Mouse (Mus musculus): Measurements from ENCODE around the gene Il17ra. TPM values are rescaled to one million over a fixed set of nuclear protein-coding genes. Genes with fewer than 3 reads are reported as not detected.

Il17ra gene
- total RNA-seq, 2 experiments from 2014 or later, result 8.7 to 8.8 TPM

GRCm38 (mm10) chr6:120505531-120505930 lies 42.5 kb downstream of the Il17ra start:
- DNase-seq (ENCODE audit: low spot score in 2 of 2), result no peak

DNA sequence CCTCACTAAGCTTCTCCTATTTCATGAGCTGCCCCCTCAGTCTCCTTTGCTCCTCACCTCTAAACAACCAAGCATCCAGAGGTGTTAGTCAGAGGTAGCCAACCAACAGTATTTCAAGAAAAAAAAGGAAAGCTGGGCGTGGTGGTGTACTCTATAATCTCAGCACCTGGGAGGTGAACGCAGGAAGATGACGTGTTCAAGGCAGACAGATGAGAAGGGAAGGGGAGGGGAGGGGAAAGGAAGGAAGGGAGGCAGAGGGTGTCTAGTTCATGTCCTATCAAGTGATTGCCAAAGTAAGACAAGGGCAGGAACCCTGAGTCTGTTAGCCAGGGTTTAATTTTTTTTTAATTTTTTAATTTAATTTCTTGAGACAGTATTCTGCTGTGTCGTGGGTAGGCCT lies 45.6 kb downstream of the Il17ra start:
- DNase-seq (ENCODE audit: low spot score in 2 of 2), result no peak

- no peak for DNase-seq (ENCODE audit: low spot score in 2 of 2)
These were observed 46.9 kb downstream of the Il17ra start for GRCm38 (mm10) chr6:120509975-120510374.

GRCm38 (mm10) chr6:120510425-120510824 lies 47.4 kb downstream of the Il17ra start:
- DNase-seq (ENCODE audit: low spot score in 2 of 2), result peak; percentile 62 to 71

DNA sequence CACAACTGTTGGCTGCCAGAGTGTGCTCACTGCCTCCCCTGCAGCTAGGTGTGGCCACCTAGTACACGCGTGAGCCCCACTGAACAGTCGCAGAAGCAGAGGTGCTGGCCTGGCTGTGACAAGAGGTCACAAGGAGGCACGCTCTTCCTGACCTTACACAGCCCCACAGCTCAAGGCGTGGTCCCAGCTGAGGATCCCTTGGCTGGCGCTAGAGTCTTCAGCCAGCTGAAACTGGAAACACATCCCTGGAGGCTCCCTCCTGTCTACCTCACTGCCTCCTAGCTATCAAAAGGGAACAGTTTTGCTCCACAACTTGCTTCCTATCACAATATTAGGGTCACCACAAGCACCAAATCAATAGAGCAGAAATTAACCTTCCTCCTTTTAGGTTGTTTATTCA lies 48.2 kb downstream of the Il17ra start:
- no peak for DNase-seq (ENCODE audit: low spot score in 2 of 2)

DNA sequence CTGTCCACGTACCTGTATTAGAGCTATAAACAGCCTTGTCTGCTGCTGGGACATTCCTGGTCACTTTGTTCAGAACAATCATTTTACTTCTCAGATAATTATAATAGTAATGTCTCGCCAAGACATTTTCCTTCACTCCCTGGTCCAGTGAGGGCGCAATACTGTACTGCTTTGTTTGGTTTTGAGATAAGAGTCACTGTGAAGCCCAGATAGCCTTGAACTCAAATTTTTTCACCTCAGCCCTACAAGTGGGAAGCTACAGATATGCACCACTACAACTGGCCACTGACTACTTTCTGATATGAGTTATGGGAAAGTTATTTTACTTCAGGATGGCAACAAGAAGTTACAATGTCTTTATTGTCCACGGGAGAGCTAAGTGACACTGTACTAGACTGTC lies 53.4 kb downstream of the Il17ra start:
- no peak for DNase-seq (ENCODE audit: low spot score in 2 of 2)

GRCm38 (mm10) chr6:120516879-120517278 lies 53.8 kb downstream of the Il17ra start:
- DNase-seq (ENCODE audit: low spot score in 2 of 2), result no peak

- DNase-seq (ENCODE audit: low spot score in 2 of 2), result no peak
These were observed 54.3 kb downstream of the Il17ra start for GRCm38 (mm10) chr6:120517311-120517710.

GRCm38 (mm10) chr6:120519647-120520046 lies 56.6 kb downstream of the Il17ra start:
- no peak for DNase-seq (ENCODE audit: low spot score in 2 of 2)

DNA sequence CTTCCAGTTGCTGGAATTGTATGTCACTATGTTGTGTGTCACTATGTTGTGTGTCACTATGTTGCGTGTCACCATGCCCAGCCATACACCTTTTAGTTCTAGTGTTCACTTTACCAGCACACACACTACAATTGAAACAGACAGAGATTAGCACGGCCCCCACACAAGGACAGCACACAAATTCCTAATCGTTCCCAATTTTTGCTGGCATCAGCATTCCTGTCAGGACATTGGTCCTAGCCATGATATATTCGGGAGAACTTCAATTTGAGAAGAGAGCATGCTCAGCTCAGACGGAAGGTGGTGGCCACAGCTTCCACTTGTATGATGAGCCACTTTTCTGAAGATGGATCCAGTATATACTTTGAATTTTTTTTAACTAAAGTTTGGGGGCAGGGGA lies 61.7 kb downstream of the Il17ra start:
- no peak for DNase-seq (ENCODE audit: low spot score in 2 of 2)

DNA sequence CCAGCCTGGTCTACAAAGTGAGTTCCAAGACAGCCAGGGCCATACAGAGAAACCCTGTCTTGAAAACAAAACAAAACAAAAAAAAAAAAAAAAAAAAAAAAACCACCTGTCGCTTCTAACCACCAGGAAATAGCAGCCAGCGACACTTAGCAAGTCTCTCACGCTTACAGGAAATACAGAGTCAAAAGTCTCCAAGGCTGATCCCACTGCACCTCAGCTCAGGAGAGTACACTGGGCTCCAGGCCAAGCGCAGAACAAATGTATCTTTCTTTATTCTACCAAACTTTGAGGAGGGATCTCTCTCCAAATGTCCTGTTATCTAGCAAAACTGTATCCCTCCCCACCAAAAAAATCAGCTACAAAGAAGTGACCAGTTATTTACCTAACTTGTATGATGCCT lies 66.1 kb downstream of the Il17ra start:
- DNase-seq (ENCODE audit: low spot score in 2 of 2), result no peak

GRCm38 (mm10) chr6:120531020-120531965 lies 68.2 kb downstream of the Il17ra start, which contains the start of gene Hdhd5:
Gene Hdhd5 (minus strand): TSS chr6:120531319.
- DNase-seq (ENCODE audit: low spot score in 2 of 2), result peak; percentile 92 to 95

DNA sequence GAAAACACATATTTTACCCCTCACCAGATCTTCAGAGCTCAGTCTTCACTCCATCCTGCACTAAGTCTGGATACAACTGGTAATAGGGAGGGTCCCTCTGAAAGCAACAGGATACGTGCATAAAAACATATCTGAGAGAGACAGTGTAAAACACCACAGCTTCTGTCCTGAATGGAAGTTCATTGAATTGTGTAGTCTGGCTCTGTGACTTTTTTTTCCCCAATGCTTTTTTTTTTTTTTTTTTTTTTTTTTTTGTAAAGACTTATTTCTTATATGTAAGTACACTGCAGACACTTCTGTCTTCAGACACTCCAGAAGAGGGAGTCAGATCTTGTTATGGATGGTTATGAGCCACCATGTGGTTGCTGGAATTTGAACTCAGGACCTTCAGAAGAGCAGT lies 69.5 kb downstream of the Il17ra start:
- no peak for DNase-seq (ENCODE audit: low spot score in 2 of 2)

DNA sequence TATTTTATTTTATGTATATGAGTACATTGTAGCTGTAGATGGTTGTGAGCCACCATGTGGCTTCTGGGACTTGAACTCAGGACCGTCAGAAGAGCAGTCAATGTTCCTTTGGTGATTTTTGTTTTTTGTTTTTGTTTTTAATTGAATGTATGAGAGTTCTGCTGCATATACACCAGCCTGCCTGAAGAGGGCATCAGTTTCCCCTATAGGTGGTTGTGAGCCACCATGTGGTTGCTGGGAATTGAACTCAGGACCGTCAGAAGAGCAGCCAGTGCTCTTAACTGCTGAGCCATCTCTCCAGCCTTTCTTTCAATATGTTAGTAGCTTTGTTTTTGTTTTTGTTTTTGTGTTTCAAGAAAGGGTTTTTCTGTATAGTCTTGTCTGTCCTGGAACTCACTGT lies 73.3 kb downstream of the Il17ra start:
- DNase-seq (ENCODE audit: low spot score in 2 of 2), result no peak

Other genes starting within 250 kb of the Il17ra start
- not detected for gene D330020A13Rik, start 168.9 kb upstream of the Il17ra start, total RNA-seq (2021)
- gene B4galnt3, start 168.7 kb upstream of the Il17ra start, total RNA-seq (2021), result under 1 TPM; 0.51 to 0.62 TPM
- gene Kdm5a, start 99.1 kb upstream of the Il17ra start, total RNA-seq (2021), result 10 to 100 TPM; 42.9 to 45.2 TPM
- gene Ccdc77, start 98.9 kb upstream of the Il17ra start, total RNA-seq (2021), result 1 to 10 TPM; 5.0 to 5.4 TPM
- 10 to 100 TPM; 37.4 to 40.7 TPM for gene Tmem121b, start 30.6 kb downstream of the Il17ra start, total RNA-seq (2021)
- 10 to 100 TPM; 27.7 to 30.5 TPM for gene Hdhd5, start 68.1 kb downstream of the Il17ra start, total RNA-seq (2021)
- gene Cecr2, start 203.1 kb downstream of the Il17ra start, total RNA-seq (2021), result 10 to 100 TPM; 11.4 to 15.1 TPM

All from layer of hippocampus, adult 18-20 months (tissue).